Mouse (Mus musculus): ENCODE data around the gene Hist2h3b. TPM values are rescaled to one million over a fixed set of nuclear protein-coding genes. Genes with fewer than 3 reads are reported as not detected.

Gene Hist2h3b
- total RNA-seq, 2 experiments from 2014 or later = 548 to 1,674 TPM

DNA sequence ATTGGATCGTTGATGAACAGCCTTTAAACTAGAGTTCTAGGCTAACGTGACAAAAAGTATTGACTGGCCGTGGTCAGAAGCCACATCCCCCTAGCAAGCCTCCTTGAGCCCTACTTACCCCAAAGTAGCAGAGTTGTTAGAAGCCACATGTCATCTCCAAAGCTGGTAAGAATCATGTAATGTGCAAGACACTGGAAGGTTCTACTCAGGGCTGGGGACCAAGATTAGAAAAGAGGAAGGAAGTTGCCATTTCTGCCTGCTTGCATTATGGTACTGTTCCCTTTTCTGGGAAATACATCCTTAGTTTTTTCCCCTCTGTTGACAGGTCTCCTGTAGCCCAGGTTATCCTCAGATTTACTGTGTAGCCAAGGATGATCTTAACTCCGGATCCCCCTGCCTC, 25.3 kb downstream of the Hist2h3b start, which contains the start of gene Fcgr1:
TSS of gene Fcgr1 (minus strand) at position 183 of the 400 bp plus-strand sequence.
- peak; percentile 86 for ATAC-seq (ENCODE audit: poor library complexity, severe bottlenecking)

- ATAC-seq (ENCODE audit: poor library complexity, severe bottlenecking) = no peak
Measured at GRCm38 (mm10) chr3:96298360-96298759, 29.9 kb downstream of the Hist2h3b start.

DNA sequence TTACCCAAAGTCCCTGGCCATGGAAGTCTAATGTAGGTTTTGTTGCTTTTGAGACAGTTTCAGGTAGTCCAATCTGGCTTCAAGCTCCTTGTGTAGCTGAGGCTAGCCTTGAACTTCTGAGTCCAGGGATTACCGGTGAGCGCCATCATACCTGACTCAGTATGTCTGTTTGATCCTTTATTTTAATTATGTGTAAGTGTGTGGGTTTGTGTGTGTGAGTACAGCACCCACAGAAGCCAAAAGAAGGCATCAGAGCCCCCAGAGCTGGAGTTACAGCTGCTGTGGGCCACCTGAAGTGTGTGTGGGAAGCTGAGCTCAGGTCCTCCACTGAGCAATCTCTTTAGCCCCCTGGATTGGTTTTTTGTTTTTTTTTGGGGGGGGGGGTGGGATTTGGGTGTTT, 31.1 kb downstream of the Hist2h3b start:
- no peak for ATAC-seq (ENCODE audit: poor library complexity, severe bottlenecking)

GRCm38 (mm10) chr3:96300706-96301529, 32.5 kb downstream of the Hist2h3b start:
- peak; percentile 94 for ATAC-seq (ENCODE audit: poor library complexity, severe bottlenecking)

DNA sequence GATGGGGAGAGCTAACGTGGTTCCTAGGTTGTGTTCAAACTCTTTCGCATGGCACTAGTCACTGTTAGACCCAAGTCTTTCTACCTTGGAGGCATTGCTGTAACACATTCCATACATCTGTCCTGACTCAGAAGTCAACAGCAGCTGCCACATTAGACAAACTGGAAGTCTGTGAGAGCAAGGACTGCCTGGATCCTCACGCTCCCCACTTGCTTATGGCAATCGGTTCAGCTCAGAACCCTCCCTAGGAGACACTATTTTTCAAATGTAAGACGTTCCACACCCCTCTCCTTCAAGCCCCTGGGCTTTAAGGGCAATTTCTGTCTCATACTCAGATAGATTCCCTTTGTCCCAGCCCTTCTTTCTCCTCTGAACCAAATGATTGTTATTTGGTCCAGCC, 33.6 kb downstream of the Hist2h3b start:
- ATAC-seq (ENCODE audit: poor library complexity, severe bottlenecking) = no peak

DNA sequence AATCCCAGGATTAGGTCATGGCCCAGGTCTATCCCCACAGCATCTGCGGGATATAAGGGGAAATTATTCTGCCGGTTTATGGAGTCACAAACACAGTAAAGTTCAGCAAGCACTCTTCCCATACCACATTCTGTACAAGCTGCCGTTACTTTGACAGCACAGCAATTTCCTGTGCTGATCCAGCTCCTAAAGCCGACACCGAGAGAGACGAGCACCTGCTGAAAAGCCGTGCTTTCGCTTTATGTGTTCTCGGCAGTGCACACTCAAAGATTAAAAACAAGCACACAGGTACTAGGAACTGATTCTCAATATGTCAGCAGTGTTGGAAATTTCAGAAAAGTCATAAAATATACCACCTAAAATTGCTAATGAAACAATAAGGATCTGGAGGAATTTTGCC, 38.1 kb downstream of the Hist2h3b start:
- ATAC-seq (ENCODE audit: poor library complexity, severe bottlenecking) = no peak

DNA sequence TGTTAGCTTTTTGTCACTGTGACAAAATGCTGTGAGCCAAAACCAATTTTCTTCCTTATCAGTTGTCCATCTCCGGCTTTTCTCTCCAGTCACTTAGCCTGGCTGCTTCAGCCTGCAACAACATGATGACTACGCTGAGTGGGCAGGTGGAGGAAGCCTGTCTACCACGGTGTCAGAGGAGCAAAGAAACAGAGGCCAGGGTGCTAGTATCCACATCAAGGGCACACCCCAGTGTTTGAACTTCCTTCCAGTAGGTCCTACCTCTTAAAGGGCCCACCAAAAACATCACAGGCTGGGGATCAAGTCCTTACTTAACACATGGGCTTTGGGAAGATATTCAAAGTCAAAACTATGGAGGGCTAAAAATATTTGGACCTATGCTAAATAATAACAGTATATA, 41.0 kb downstream of the Hist2h3b start:
- ATAC-seq (ENCODE audit: poor library complexity, severe bottlenecking) = no peak

GRCm38 (mm10) chr3:96312341-96313098, 44.1 kb downstream of the Hist2h3b start:
- no peak for ATAC-seq (ENCODE audit: poor library complexity, severe bottlenecking)

Other genes with a start within 250 kb of the Hist2h3b start
- 23.8 and 31.2 TPM in 2 replicates for gene Vps45, start 210.2 kb upstream of the Hist2h3b start, total RNA-seq (2015)
- 9.5 and 11.6 TPM in 2 replicates for gene Vps45, start 210.2 kb upstream of the Hist2h3b start, total RNA-seq (2017)
- gene Otud7b, start 164.1 kb upstream of the Hist2h3b start, total RNA-seq (2015) = 1.2 and 1.3 TPM in 2 replicates
- 3.1 and 4.8 TPM in 2 replicates for gene Otud7b, start 164.1 kb upstream of the Hist2h3b start, total RNA-seq (2017)
- gene Mtmr11, start 106.7 kb upstream of the Hist2h3b start, total RNA-seq (2015) = 0.09 TPM in 1 of 2 replicates, not detected in the other
- gene Mtmr11, start 106.7 kb upstream of the Hist2h3b start, total RNA-seq (2017) = not detected in 2 replicates
- 51.0 and 64.8 TPM in 2 replicates for gene Sf3b4, start 96.3 kb upstream of the Hist2h3b start, total RNA-seq (2015)
- gene Sf3b4, start 96.3 kb upstream of the Hist2h3b start, total RNA-seq (2017) = 15.4 and 16.3 TPM in 2 replicates
- 0.09 and 0.11 TPM in 2 replicates for gene Sv2a, start 87.5 kb upstream of the Hist2h3b start, total RNA-seq (2015)
- 0.07 TPM in 1 of 2 replicates, not detected in the other for gene Sv2a, start 87.5 kb upstream of the Hist2h3b start, total RNA-seq (2017)
- gene Bola1, start 48.9 kb upstream of the Hist2h3b start, total RNA-seq (2015) = 11.9 and 14.2 TPM in 2 replicates
- 9.9 and 12.1 TPM in 2 replicates for gene Bola1, start 48.9 kb upstream of the Hist2h3b start, total RNA-seq (2017)
- gene Hist2h2ab, start 48.8 kb upstream of the Hist2h3b start, total RNA-seq (2015) = 6.0 and 6.9 TPM in 2 replicates
- 70.6 and 78.2 TPM in 2 replicates for gene Hist2h2ab, start 48.8 kb upstream of the Hist2h3b start, total RNA-seq (2017)
- gene Hist2h2ac, start 47.8 kb upstream of the Hist2h3b start, total RNA-seq (2015) = 43.3 and 49.5 TPM in 2 replicates
- 3,888 and 4,875 TPM in 2 replicates for gene Hist2h2ac, start 47.8 kb upstream of the Hist2h3b start, total RNA-seq (2017)
- gene Hist2h2be, start 47.5 kb upstream of the Hist2h3b start, total RNA-seq (2015) = 10.2 and 11.9 TPM in 2 replicates
- 14.8 and 14.9 TPM in 2 replicates for gene Hist2h2be, start 47.5 kb upstream of the Hist2h3b start, total RNA-seq (2017)
- gene Hist2h3c2, start 29.5 kb upstream of the Hist2h3b start, total RNA-seq (2015) = 319 and 351 TPM in 2 replicates
- gene Hist2h3c2, start 29.5 kb upstream of the Hist2h3b start, total RNA-seq (2017) = 146 and 157 TPM in 2 replicates
- 98.2 and 115 TPM in 2 replicates for gene Hist2h2aa2, start 28.4 kb upstream of the Hist2h3b start, total RNA-seq (2015)
- gene Hist2h2aa2, start 28.4 kb upstream of the Hist2h3b start, total RNA-seq (2017) = not detected in 2 replicates
- not detected in 2 replicates for gene Hist2h2aa1, start 23.2 kb upstream of the Hist2h3b start, total RNA-seq (2015)
- 12,468 and 14,692 TPM in 2 replicates for gene Hist2h2aa1, start 23.2 kb upstream of the Hist2h3b start, total RNA-seq (2017)
- 17.8 and 20.2 TPM in 2 replicates for gene Hist2h3c1, start 22.0 kb upstream of the Hist2h3b start, total RNA-seq (2015)
- gene Hist2h3c1, start 22.0 kb upstream of the Hist2h3b start, total RNA-seq (2017) = 2.8 TPM in 1 of 2 replicates, not detected in the other
- 187 and 212 TPM in 2 replicates for gene Hist2h4, start 5.3 kb upstream of the Hist2h3b start, total RNA-seq (2015)
- 175 TPM in 2 replicates for gene Hist2h4, start 5.3 kb upstream of the Hist2h3b start, total RNA-seq (2017)
- gene Hist2h2bb, start 1.1 kb downstream of the Hist2h3b start, total RNA-seq (2015) = 1,241 and 1,605 TPM in 2 replicates
- 11,779 and 12,958 TPM in 2 replicates for gene Hist2h2bb, start 1.1 kb downstream of the Hist2h3b start, total RNA-seq (2017)
- 15.7 and 25.4 TPM in 2 replicates for gene Fcgr1, start 25.3 kb downstream of the Hist2h3b start, total RNA-seq (2015)
- 24.5 and 27.9 TPM in 2 replicates for gene Fcgr1, start 25.3 kb downstream of the Hist2h3b start, total RNA-seq (2017)
- not detected in 2 replicates for gene BC107364, start 183.7 kb downstream of the Hist2h3b start, total RNA-seq (2015)
- gene BC107364, start 183.7 kb downstream of the Hist2h3b start, total RNA-seq (2017) = not detected in 2 replicates

All from megakaryocyte, adult 5-6 weeks (primary cell).